Mouse (Mus musculus) layer of hippocampus, adult 8-10 months (tissue): ENCODE results near the gene Peli2. TPM values are rescaled to one million over a fixed set of nuclear protein-coding genes. Genes with fewer than 3 reads are reported as not detected.

Source experiments
- DNase-seq, 2 experiments: peaks; one replicate each; pipeline ENCODE4 v3.0.0; 2022; ENCODE audit warnings: low spot score in 2 of 2
- total RNA-seq, 4 experiments: library from RNA; stranded (reverse); gene quantifications; 2 replicates each; pipeline ENCODE4 v1.2.4; 2022

Gene Peli2
- total RNA-seq, 4 experiments from 2014 or later = 24.2 to 36.6 (median 30.0) TPM

- DNase-seq = no peak
These were observed 167.0 kb downstream of the Peli2 start for GRCm38 (mm10) chr14:48287581-48287980.

- DNase-seq = no peak
These were observed 168.0 kb downstream of the Peli2 start for GRCm38 (mm10) chr14:48288600-48288999.

GRCm38 (mm10) chr14:48289602-48290599 is 169.3 kb downstream of the Peli2 start:
- no peak for DNase-seq

- DNase-seq = no peak
These were observed 172.9 kb downstream of the Peli2 start for GRCm38 (mm10) chr14:48293498-48293897.

GRCm38 (mm10) chr14:48295410-48295809 is 174.8 kb downstream of the Peli2 start:
- DNase-seq = no peak

- no peak for DNase-seq
These were observed 175.2 kb downstream of the Peli2 start for GRCm38 (mm10) chr14:48295815-48296271.

- DNase-seq = no peak
These were observed 176.2 kb downstream of the Peli2 start for GRCm38 (mm10) chr14:48296820-48297219.

- DNase-seq = no peak
These were observed 182.0 kb downstream of the Peli2 start for GRCm38 (mm10) chr14:48302471-48303186.

- DNase-seq = peak; percentile 24 to 25
These were observed 182.6 kb downstream of the Peli2 start for GRCm38 (mm10) chr14:48303235-48303634.

GRCm38 (mm10) chr14:48303841-48304240 is 183.2 kb downstream of the Peli2 start:
- DNase-seq = no peak

- DNase-seq = no peak
These were observed 192.6 kb downstream of the Peli2 start for GRCm38 (mm10) chr14:48313234-48313633.

- no peak for DNase-seq
These were observed 195.8 kb downstream of the Peli2 start for GRCm38 (mm10) chr14:48316396-48316795.

GRCm38 (mm10) chr14:48323771-48324459 is 203.3 kb downstream of the Peli2 start:
- no peak for DNase-seq

- DNase-seq = no peak
These were observed 203.8 kb downstream of the Peli2 start for GRCm38 (mm10) chr14:48324460-48324850.

GRCm38 (mm10) chr14:48327746-48328145 is 207.1 kb downstream of the Peli2 start:
- no peak for DNase-seq

- DNase-seq = no peak
These were observed 209.2 kb downstream of the Peli2 start for GRCm38 (mm10) chr14:48329716-48330365.
